Mouse (Mus musculus) liver, adult 2 months (tissue): ENCODE data around the gene Csdc2. TPM values are rescaled to one million over a fixed set of nuclear protein-coding genes. Genes with fewer than 3 reads are reported as not detected.

ENCODE experiments used
- DNase-seq: peaks from one replicate; pipeline ENCODE4 v3.0.0-alpha.2; 2011; ENCODE audit warnings: low read depth, low spot score; ENCODE audit errors: extremely low read depth
- H3K27ac ChIP-seq: fragments of 200-500 bp; replicated peaks from 2 replicates; pipeline ENCODE4 v1.5.1; 2012; ENCODE audit warnings: low read depth, mild to moderate bottlenecking, control low read depth, inconsistent platforms, low read length; ENCODE audit not compliant: insufficient read depth
- H3K27me3 ChIP-seq: fragments of 200-500 bp; 2 replicates; pipeline ENCODE4 v1.6.1; 2012; ENCODE audit warnings: mild to moderate bottlenecking, moderate library complexity, low read length, inconsistent platforms; ENCODE audit not compliant: control insufficient read depth, insufficient read depth
- H3K36me3 ChIP-seq: fragments of 200-500 bp; 2 replicates; pipeline ENCODE4 v1.6.1; 2012; ENCODE audit warnings: low read length, inconsistent platforms; ENCODE audit not compliant: control insufficient read depth, insufficient read depth
- H3K4me1 ChIP-seq: fragments of 200-500 bp; 2 replicates; pipeline ENCODE4 v1.6.1; 2011; ENCODE audit warnings: low read length; ENCODE audit not compliant: control insufficient read depth, insufficient read depth
- H3K4me3 ChIP-seq: fragments of 200-500 bp; 2 replicates; pipeline ENCODE4 v1.5.1; 2011; ENCODE audit warnings: low read depth, mild to moderate bottlenecking, control low read depth, low read length, moderate library complexity; ENCODE audit not compliant: insufficient read depth
- H3K79me2 ChIP-seq: fragments of 200-500 bp; 2 replicates; pipeline ENCODE4 v1.6.1; 2012; ENCODE audit warnings: inconsistent platforms, mild to moderate bottlenecking, low read length, moderate library complexity; ENCODE audit not compliant: control insufficient read depth, insufficient read depth
- H3K9ac ChIP-seq: fragments of 200-500 bp; 2 replicates; pipeline ENCODE4 v1.6.1; 2012; ENCODE audit warnings: low read depth, mild to moderate bottlenecking, control low read depth, inconsistent platforms, low read length
- CTCF ChIP-seq: fragments of 200-500 bp; IDR thresholded peaks from 2 replicates; pipeline ENCODE4 v1.5.1; 2011; ENCODE audit warnings: low read depth, low read length, control low read depth
- POLR2A ChIP-seq: fragments of 200-500 bp; IDR thresholded peaks from 2 replicates; pipeline ENCODE4 v1.6.1; 2011; ENCODE audit warnings: low read length, control low read depth; ENCODE audit not compliant: insufficient read depth; ENCODE audit errors: extremely low read depth
- WGBS: fragments of 180-500 bp; shearing (Covaris S2); methylation state at CpG from one replicate; pipeline ENCODE4 v1.1.7; 2018; 5-methylcytosine and 5-hydroxymethylcytosine counted together
- polyA plus RNA-seq: library from polyadenylated mRNA; depleted of rRNA; stranded (reverse); fragments of >200 nt; gene quantifications from 2 replicates; pipeline ENCODE4 v1.2.3, GENCODE M21; 2012
- total RNA-seq: library from RNA; depleted of rRNA; stranded (reverse); fragments of >200 nt; gene quantifications from 2 replicates; pipeline ENCODE4 v1.2.3, GENCODE M21; 2014

The Csdc2 gene
- total and polyA plus RNA-seq, 2 experiments, result 0.09 to 0.35 TPM

DNA sequence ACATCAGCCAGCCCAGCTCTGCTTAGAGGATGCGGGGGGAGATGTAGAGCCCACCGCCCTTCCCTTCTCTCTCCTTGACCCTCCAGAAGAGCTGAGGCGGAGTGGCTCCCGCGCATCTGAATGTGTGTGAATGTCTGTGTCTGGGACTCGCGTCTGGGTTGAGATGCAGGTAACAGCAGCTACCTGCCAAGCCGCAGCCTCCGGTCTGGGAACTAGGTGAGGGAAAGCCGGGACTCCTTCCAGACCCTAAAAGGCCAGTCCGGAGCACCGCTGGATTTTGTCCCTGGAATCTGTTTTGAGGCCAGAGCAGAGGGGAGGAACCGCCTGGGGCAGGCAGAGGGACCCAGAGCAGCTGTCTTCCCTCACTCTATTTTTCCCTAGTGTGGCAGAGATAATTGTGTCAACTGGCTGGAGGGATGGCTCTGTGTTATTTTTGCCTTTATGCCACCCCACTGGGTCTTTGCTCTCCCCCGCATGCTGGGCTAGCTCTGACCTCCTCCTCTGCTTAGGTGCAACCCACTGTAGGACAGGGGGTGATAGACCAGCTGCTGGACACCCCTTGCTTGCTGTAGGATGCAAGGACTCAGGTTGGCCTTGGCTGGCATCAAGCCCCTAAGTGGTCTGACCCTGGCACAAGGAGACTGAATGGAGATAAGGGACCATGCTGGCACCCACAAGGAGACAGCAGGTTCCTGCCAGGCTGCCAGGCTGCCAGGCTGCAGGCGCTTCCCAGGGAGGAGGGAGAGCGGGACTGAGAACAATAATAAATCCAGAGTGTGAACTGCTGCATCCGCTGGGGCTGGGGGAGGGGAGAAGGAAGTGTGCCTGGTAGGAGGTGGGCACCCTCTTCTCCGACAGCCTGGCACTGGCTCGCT is 776 bp downstream of the Csdc2 start:
- H3K4me1 ChIP-seq, result no peaks in the 10 kb centered on the region
- H3K27ac ChIP-seq, result no peak overlapping the region
- no peak for DNase-seq
- H3K36me3 ChIP-seq, result no peaks in the 10 kb centered on the region
- WGBS, result 32% methylated on average over 19 of the region's 19 CpGs
- H3K9ac ChIP-seq, result no peak overlapping the region
- peak overlapping the region; percentile 49; the same call in 1 of the 2 replicates for H3K4me3 ChIP-seq
- TF ChIP-seq POLR2A, result no peak
- TF ChIP-seq CTCF, result no peak
- H3K27me3 ChIP-seq, result no peaks in the 10 kb centered on the region
- no peaks in the 10 kb centered on the region for H3K79me2 ChIP-seq

- DNase-seq, result no peak
- H3K27me3 ChIP-seq, result no peaks in the 10 kb centered on the region
- no peak overlapping the region for H3K27ac ChIP-seq
- no peaks in the 10 kb centered on the region for H3K4me1 ChIP-seq
- 60% methylated on average over 2 of the region's 2 CpGs for WGBS
- no peak overlapping the region for H3K4me3 ChIP-seq
- H3K36me3 ChIP-seq, result no peaks in the 10 kb centered on the region
- no peak for TF ChIP-seq POLR2A
- peak; percentile 74 for TF ChIP-seq CTCF
- no peaks in the 10 kb centered on the region for H3K79me2 ChIP-seq
- H3K9ac ChIP-seq, result no peak overlapping the region
Observed at GRCm38 (mm10) chr15:81938246-81938645, 1.7 kb downstream of the Csdc2 start.

- Histone ChIP-seq H3K4me3 (no peak overlapping the region), H3K4me1 (no peaks in the 10 kb centered on the region), H3K79me2 (no peaks in the 10 kb centered on the region), H3K9ac (no peak overlapping the region), H3K27me3 (no peaks in the 10 kb centered on the region), H3K36me3 (no peaks in the 10 kb centered on the region), H3K27ac (no peak overlapping the region)
- no peak for DNase-seq
- WGBS, result 90% methylated on average over 10 of the region's 10 CpGs
- TF ChIP-seq CTCF, result no peak
- TF ChIP-seq POLR2A, result no peak
Observed at GRCm38 (mm10) chr15:81939157-81939715, 2.7 kb downstream of the Csdc2 start.

DNA sequence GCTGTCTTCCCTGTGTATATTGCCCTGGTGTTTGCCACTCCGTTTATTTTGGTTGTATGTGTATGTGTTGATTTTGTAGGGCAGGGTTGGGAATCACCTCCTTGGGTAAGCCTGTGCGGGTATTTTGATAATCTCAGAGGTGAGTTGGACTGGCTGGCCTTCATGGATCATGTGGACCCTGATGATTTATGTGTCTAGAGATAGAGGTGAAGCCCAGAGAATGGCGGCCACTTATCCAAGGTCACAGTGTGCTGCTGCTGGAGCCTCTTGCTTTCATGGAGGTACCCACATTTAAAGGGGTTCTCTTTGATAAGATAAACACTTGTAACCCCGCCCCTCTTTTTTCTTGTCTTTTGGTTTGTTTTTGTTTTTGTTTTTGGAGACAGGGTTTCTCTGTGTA is 3.2 kb downstream of the Csdc2 start:
- no peak for DNase-seq
- no peak for TF ChIP-seq CTCF
- TF ChIP-seq POLR2A, result no peak
- no peaks in the 10 kb centered on the region for H3K79me2 ChIP-seq
- H3K4me3 ChIP-seq, result no peak overlapping the region
- no peak overlapping the region for H3K27ac ChIP-seq
- no peaks in the 10 kb centered on the region for H3K36me3 ChIP-seq
- WGBS, result 91% methylated on average over 4 of the region's 4 CpGs
- H3K27me3 ChIP-seq, result no peaks in the 10 kb centered on the region
- no peaks in the 10 kb centered on the region for H3K4me1 ChIP-seq
- no peak overlapping the region for H3K9ac ChIP-seq

GRCm38 (mm10) chr15:81940219-81940618 is 3.7 kb downstream of the Csdc2 start:
- Histone ChIP-seq H3K9ac (no peak overlapping the region), H3K27me3 (no peaks in the 10 kb centered on the region), H3K36me3 (no peaks in the 10 kb centered on the region), H3K4me1 (no peaks in the 10 kb centered on the region), H3K27ac (no peak overlapping the region), H3K4me3 (no peak overlapping the region), H3K79me2 (no peaks in the 10 kb centered on the region)
- no peak for DNase-seq
- WGBS, result 95% methylated on average over 5 of the region's 5 CpGs
- no peak for TF ChIP-seq CTCF
- TF ChIP-seq POLR2A, result no peak

- Histone ChIP-seq H3K4me1 (no peaks in the 10 kb centered on the region), H3K9ac (no peak overlapping the region), H3K27ac (no peak overlapping the region), H3K36me3 (no peaks in the 10 kb centered on the region), H3K27me3 (no peaks in the 10 kb centered on the region), H3K79me2 (no peaks in the 10 kb centered on the region), H3K4me3 (no peak overlapping the region)
- 96% methylated on average over 2 of the region's 2 CpGs for WGBS
- TF ChIP-seq CTCF (no peak; the same call in 1 of the 2 replicates), POLR2A (no peak)
- DNase-seq, result no peak
Observed at GRCm38 (mm10) chr15:81941010-81941409, 4.5 kb downstream of the Csdc2 start.
